Mouse (Mus musculus) kidney, postnatal 0 days (tissue): ENCODE measurements around the gene Prss27. TPM values are rescaled to one million over a fixed set of nuclear protein-coding genes. Genes with fewer than 3 reads are reported as not detected.

Source experiments
- ATAC-seq: fragments of 200-750 bp; cut with Nextera tagmentation; replicated peaks from 2 replicates; pipeline ENCODE4 v1.8.0; 2017; ENCODE audit warnings: low read depth, moderate number of reproducible peaks, moderate TSS enrichment, moderate library complexity; ENCODE audit not compliant: low FRiP score
- DNase-seq: peaks from one replicate; pipeline ENCODE4 v3.0.0-alpha.2; 2016; ENCODE audit warnings: low spot score
- H3K27ac ChIP-seq: fragments of 300-500 bp; sonication (generic); 2 replicates; pipeline ENCODE4 v1.5.1; 2014; ENCODE audit warnings: mild to moderate bottlenecking
- H3K27me3 ChIP-seq: fragments of 300-500 bp; sonication (generic); 2 replicates; pipeline ENCODE4 v1.6.1; 2014; ENCODE audit warnings: low read length, mixed read lengths; ENCODE audit not compliant: insufficient read depth
- H3K36me3 ChIP-seq: fragments of 300-500 bp; sonication (generic); 2 replicates; pipeline ENCODE4 v1.6.1; 2014; ENCODE audit warnings: low read length, mixed read lengths; ENCODE audit not compliant: insufficient read depth
- H3K4me1 ChIP-seq: fragments of 300-500 bp; sonication (generic); replicated peaks from 2 replicates; pipeline ENCODE4 v1.6.1; 2014; ENCODE audit warnings: antibody characterized with exemption, low read length, mixed read lengths; ENCODE audit not compliant: insufficient read depth
- H3K4me2 ChIP-seq: fragments of 300-500 bp; sonication (generic); 2 replicates; pipeline ENCODE4 v1.6.1; 2014; ENCODE audit warnings: mild to moderate bottlenecking, low read length, moderate library complexity, mixed read lengths
- H3K4me3 ChIP-seq: fragments of 300-500 bp; sonication (generic); replicated peaks from 2 replicates; pipeline ENCODE4 v1.5.1; 2014; ENCODE audit warnings: low read depth, low read length
- H3K9ac ChIP-seq: fragments of 300-500 bp; sonication (generic); 2 replicates; pipeline ENCODE4 v1.6.1; 2014; ENCODE audit warnings: low read depth, low read length
- H3K9me3 ChIP-seq: fragments of 300-500 bp; sonication (generic); replicated peaks from 2 replicates; pipeline ENCODE4 v1.6.1; 2016; ENCODE audit warnings: low read length, inconsistent platforms, mixed read lengths
- CTCF ChIP-seq: IDR thresholded peaks from 2 replicates; pipeline ENCODE4 v1.5.1; 2016; ENCODE audit warnings: antibody characterized with exemption, low read depth, mild to moderate bottlenecking, moderate library complexity
- WGBS: fragments of 180-500 bp; shearing (Covaris S2); extraction: QIAGEN DNeasy Blood & Tissue Kit; methylation state at CpG from one replicate; pipeline ENCODE4 v1.1.7; 2014; 5-methylcytosine and 5-hydroxymethylcytosine counted together
- polyA plus RNA-seq: library from polyadenylated mRNA; unstranded; fragments of >200 nt; fragmentation: Nextera tagmentation; extraction: Ambion mirVana; gene quantifications from 2 replicates; pipeline ENCODE4 v1.2.1, GENCODE M21; 2015

Prss27 gene
- polyA plus RNA-seq, 1 experiment from 2014 or later = 0.78 TPM

DNA sequence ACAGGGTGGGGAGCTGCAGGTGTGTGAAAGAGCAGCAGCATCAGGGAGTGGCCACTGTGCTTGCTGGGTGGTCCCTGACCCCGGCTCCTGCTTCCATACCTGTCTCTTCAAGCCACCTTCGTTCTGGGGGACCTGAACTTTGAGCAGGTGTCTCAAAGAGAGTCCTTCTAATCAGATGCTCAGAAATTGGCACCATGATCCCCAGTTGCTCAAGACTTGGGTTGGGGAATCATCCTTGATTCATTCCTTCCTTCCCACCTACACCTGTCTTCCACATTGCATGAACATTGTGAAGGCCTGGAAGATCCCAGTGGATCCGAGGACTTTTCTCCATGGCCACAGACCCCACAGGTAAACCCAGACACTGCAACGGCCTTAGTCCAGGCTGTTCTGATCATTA lies 29.8 kb upstream of the Prss27 start:
- ATAC-seq (no peak), DNase-seq (no peak)
- no peak for TF ChIP-seq CTCF
- WGBS = 75% methylated on average over 4 of the region's 4 CpGs
- Histone ChIP-seq H3K36me3 (no peaks in the 10 kb centered on the region), H3K27me3 (no peaks in the 10 kb centered on the region), H3K4me3 (no peak overlapping the region), H3K9me3 (no peaks in the 10 kb centered on the region), H3K4me2 (no peak overlapping the region), H3K27ac (no peak overlapping the region), H3K4me1 (no peaks in the 10 kb centered on the region), H3K9ac (no peak overlapping the region)

DNA sequence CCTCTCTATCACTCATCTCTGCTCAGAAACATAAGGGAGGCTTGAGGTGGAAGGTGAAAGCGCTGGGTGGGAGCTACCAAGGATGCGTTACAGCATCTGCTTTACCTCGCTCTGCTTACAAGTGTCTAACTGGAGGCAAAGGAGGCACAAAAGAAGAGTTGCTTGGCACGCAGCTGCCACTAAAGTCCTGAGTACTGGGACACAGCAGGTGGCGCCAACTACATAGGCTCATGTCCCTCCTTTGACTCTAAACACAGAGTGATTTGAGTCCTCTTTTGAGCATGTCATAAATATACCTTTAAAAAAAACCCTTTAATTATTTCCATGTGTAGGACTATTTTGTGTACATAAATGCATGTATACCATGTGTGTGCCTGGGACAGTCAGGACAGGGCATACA lies 28.3 kb upstream of the Prss27 start:
- no peaks in the 10 kb centered on the region for H3K9me3 ChIP-seq
- WGBS = 54% methylated on average over 5 of the region's 5 CpGs
- no peaks in the 10 kb centered on the region for H3K4me1 ChIP-seq
- DNase-seq (no peak), ATAC-seq (no peak)
- peak; percentile 47 for TF ChIP-seq CTCF
- H3K4me3 ChIP-seq = no peak overlapping the region
- no peak overlapping the region for H3K4me2 ChIP-seq
- no peak overlapping the region for H3K9ac ChIP-seq
- H3K36me3 ChIP-seq = no peaks in the 10 kb centered on the region
- H3K27ac ChIP-seq = no peak overlapping the region
- H3K27me3 ChIP-seq = no peaks in the 10 kb centered on the region

DNA sequence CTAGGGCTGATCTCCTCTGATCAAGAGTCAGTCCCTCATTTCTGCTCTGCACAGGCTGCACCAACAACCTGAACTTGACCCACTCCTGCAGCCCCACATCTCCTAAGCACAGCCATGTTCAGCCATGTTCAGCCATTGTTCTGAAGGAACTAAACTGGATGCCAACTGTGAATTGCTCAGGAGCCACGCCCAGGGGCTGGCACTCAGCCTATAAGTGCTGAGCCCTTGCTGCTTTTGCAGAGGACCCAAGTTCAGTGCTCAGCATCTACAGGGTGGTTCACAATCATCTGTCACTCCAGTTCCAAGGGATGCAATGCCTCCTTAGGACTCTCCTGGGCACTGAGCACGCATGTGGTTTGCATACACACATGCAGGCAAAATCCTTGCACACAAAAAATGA lies 25.0 kb upstream of the Prss27 start:
- ATAC-seq = no peak
- H3K4me1 ChIP-seq = no peaks in the 10 kb centered on the region
- no peak overlapping the region for H3K4me2 ChIP-seq
- H3K4me3 ChIP-seq = no peak overlapping the region
- H3K27ac ChIP-seq = no peak overlapping the region
- H3K36me3 ChIP-seq = no peaks in the 10 kb centered on the region
- no peaks in the 10 kb centered on the region for H3K9me3 ChIP-seq
- no peak overlapping the region for H3K9ac ChIP-seq
- TF ChIP-seq CTCF = no peak
- no peak for DNase-seq
- WGBS = 83% methylated on average over 2 of the region's 2 CpGs
- no peaks in the 10 kb centered on the region for H3K27me3 ChIP-seq

DNA sequence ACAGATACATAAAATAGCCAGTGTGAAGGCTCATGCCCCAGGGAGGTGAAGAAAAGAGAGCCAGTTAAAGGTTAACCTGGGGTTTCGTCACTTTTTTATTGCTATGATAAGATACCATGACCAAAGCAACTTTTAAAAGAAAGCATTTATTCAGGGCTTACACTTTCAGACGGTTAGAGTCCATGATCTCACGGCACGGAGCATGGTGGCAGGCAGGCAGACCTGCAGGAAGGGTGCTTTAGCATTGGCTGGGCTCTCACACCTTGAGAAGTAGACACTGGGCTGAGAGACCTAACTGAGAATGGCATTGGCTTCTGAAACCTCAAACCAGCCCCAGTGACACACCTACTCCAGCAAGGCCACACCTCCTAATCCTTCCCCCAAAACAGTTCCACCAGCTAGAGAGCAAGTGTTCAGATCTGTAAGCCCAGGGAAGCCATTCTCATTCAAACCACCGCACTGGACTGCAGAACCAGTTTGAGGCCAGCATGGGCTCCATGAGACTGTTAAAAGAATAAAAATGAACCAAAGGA lies 23.4 kb upstream of the Prss27 start:
- Histone ChIP-seq H3K36me3 (no peaks in the 10 kb centered on the region), H3K27me3 (no peaks in the 10 kb centered on the region), H3K4me3 (no peak overlapping the region), H3K9me3 (no peaks in the 10 kb centered on the region), H3K4me1 (no peaks in the 10 kb centered on the region), H3K4me2 (no peak overlapping the region), H3K9ac (no peak overlapping the region), H3K27ac (no peak overlapping the region)
- no peak for DNase-seq
- no peak for ATAC-seq
- 87% methylated on average over 5 of the region's 5 CpGs for WGBS
- no peak for TF ChIP-seq CTCF

DNA sequence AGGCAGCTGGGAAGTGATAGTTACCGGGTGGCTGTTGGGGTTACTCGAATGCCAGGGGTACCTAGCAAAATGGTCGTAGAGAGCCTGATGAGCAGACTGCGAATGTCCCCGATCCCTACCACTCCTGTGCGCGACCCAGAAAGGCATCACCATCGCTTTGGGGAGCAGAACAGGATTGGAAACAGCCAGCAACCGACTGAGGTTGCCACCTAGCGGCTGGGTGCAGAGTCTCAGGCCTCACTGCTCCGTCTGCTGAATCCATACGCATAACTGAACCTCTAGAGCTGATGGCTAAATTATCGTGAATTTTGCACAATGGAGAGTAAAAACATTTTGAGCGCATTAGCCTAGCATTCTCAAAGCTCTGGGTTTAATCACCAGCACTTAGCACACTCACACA lies 22.2 kb upstream of the Prss27 start:
- TF ChIP-seq CTCF = peak; percentile 63
- Histone ChIP-seq H3K9ac (no peak overlapping the region), H3K27me3 (no peaks in the 10 kb centered on the region), H3K4me3 (no peak overlapping the region), H3K9me3 (no peaks in the 10 kb centered on the region), H3K4me2 (no peak overlapping the region), H3K4me1 (no peaks in the 10 kb centered on the region), H3K36me3 (no peaks in the 10 kb centered on the region), H3K27ac (no peak overlapping the region)
- DNase-seq (peak; percentile 8), ATAC-seq (no peak)
- WGBS = 37% methylated on average over 14 of the region's 14 CpGs

DNA sequence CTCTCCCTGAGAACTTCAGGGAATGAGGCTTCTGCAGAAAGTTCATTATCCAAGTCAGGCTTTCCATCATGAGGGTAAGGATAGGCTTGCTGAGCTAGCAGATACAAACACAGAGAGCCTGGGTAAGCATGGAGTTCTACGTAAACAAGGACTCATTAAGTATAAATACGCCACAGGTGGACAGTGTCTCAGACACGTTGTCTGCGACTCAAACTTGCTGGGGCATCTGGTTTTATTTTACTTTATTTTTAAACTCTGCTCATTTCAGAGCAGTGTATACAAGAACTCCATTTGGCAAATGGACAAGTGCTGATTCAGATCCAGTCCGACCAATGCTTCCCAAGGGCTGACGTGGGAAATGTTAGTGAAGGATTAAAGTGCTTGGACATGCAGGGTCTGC lies 17.2 kb upstream of the Prss27 start:
- H3K27me3 ChIP-seq = no peaks in the 10 kb centered on the region
- no peaks in the 10 kb centered on the region for H3K4me1 ChIP-seq
- H3K4me3 ChIP-seq = no peak overlapping the region
- H3K9me3 ChIP-seq = no peaks in the 10 kb centered on the region
- WGBS = 61% methylated on average over 6 of the region's 6 CpGs
- no peaks in the 10 kb centered on the region for H3K36me3 ChIP-seq
- H3K4me2 ChIP-seq = no peak overlapping the region
- no peak overlapping the region for H3K9ac ChIP-seq
- ATAC-seq = no peak
- TF ChIP-seq CTCF = no peak
- no peak for DNase-seq
- no peak overlapping the region for H3K27ac ChIP-seq

DNA sequence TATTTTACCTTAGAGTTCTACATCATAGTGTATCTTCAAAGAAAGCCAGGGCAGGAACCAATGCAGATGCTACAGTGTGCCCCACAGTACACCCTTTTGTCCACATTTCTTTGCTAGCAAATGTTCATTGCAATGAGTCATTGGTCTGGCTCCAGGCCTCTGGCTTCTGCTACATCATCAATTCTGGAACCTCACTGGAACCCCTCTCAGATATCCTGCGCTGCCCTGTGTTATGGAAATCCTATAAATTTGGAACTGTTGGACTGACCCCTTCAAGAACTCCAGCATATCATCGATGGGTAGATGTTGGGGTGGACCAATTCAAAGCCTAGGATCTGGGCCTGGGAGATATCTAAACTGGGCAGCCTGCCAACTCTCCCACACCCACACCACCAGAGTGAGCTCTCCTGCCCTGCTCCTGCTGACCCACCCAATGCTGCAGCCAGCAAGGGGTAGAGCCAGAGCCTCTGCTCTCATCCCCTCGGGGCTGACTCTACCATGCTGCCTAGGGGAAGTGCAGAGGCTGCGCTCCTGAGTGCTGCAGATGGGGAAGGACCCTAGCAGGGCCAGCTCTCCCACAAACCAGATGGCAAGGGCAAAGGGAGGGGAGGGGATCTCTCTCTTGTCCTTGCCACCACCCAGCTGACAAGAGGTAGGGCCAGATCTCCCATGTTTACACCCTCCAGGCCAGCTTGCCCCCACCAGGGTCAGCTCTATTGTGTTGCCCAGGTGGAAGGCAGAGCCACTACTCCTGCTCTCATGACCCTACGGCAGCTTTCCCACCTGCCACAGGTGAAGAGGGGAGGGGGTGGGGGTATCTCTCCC lies 16.4 kb upstream of the Prss27 start:
- TF ChIP-seq CTCF = no peak
- Histone ChIP-seq H3K9me3 (no peaks in the 10 kb centered on the region), H3K4me2 (no peak overlapping the region), H3K4me3 (no peak overlapping the region), H3K9ac (no peak overlapping the region), H3K27me3 (no peaks in the 10 kb centered on the region), H3K4me1 (no peaks in the 10 kb centered on the region), H3K36me3 (no peaks in the 10 kb centered on the region), H3K27ac (no peak overlapping the region)
- 60% methylated on average over 5 of the region's 5 CpGs for WGBS
- DNase-seq = no peak
- no peak for ATAC-seq
